Mouse (Mus musculus): ENCODE results near the gene Rbp4.

The Rbp4 gene

GRCm38 (mm10) chr19:38089358-38089757 lies 35.7 kb downstream of the Rbp4 start:
- no peak for DNase-seq (ENCODE audit: low spot score)

GRCm38 (mm10) chr19:38086948-38087551 lies 38.0 kb downstream of the Rbp4 start:
- DNase-seq (ENCODE audit: low spot score) = peak; percentile 58

GRCm38 (mm10) chr19:38085841-38086240 lies 39.2 kb downstream of the Rbp4 start:
- DNase-seq (ENCODE audit: low spot score) = no peak

GRCm38 (mm10) chr19:38082931-38083525 lies 42.1 kb downstream of the Rbp4 start:
- DNase-seq (ENCODE audit: low spot score) = no peak

GRCm38 (mm10) chr19:38081361-38081760 lies 43.7 kb downstream of the Rbp4 start:
- DNase-seq (ENCODE audit: low spot score) = no peak

GRCm38 (mm10) chr19:38077851-38078540 lies 47.1 kb downstream of the Rbp4 start:
- DNase-seq (ENCODE audit: low spot score) = no peak

GRCm38 (mm10) chr19:38076251-38076650 lies 48.8 kb downstream of the Rbp4 start:
- DNase-seq (ENCODE audit: low spot score) = no peak

GRCm38 (mm10) chr19:38075051-38075450 lies 50.0 kb downstream of the Rbp4 start:
- DNase-seq (ENCODE audit: low spot score) = no peak

GRCm38 (mm10) chr19:38073226-38073625 lies 51.9 kb downstream of the Rbp4 start:
- DNase-seq (ENCODE audit: low spot score) = no peak
